Mouse (Mus musculus): Measurements from ENCODE around the gene Fgd2.

The Fgd2 gene

GRCm38 (mm10) chr17:29336266-29336990, 24.3 kb upstream of the Fgd2 start:
- in situ Hi-C loops (cut with MboI, MseI): no loop called here

- in situ Hi-C loops (cut with MboI, MseI): no loop called here
Observed at GRCm38 (mm10) chr17:29337979-29338823, 22.5 kb upstream of the Fgd2 start.

- in situ Hi-C loops (cut with MboI, MseI): no loop called here
Observed at GRCm38 (mm10) chr17:29339170-29339768, 21.4 kb upstream of the Fgd2 start.

GRCm38 (mm10) chr17:29340406-29341261, 20.1 kb upstream of the Fgd2 start:
- in situ Hi-C loops (cut with MboI, MseI): no loop called here

- in situ Hi-C loops (cut with MboI, MseI): no loop called here
Observed at GRCm38 (mm10) chr17:29341591-29342003, 19.1 kb upstream of the Fgd2 start.

GRCm38 (mm10) chr17:29342010-29342910, 18.5 kb upstream of the Fgd2 start:
- in situ Hi-C loops (cut with MboI, MseI): no loop called here

GRCm38 (mm10) chr17:29343241-29343640, 17.5 kb upstream of the Fgd2 start:
- in situ Hi-C loops (cut with MboI, MseI): no loop called here

- in situ Hi-C loops (cut with MboI, MseI): no loop called here
Observed at GRCm38 (mm10) chr17:29345272-29345671, 15.4 kb upstream of the Fgd2 start.

- in situ Hi-C loops (cut with MboI, MseI): no loop called here
Observed at GRCm38 (mm10) chr17:29346496-29347125, 14.1 kb upstream of the Fgd2 start.

GRCm38 (mm10) chr17:29347126-29347644, 13.5 kb upstream of the Fgd2 start:
- in situ Hi-C loops (cut with MboI, MseI): no loop called here

GRCm38 (mm10) chr17:29347645-29348256, 13.0 kb upstream of the Fgd2 start, which contains the start of gene Mtch1:
Gene Mtch1, minus strand, starts transcription at chr17:29347934.
- in situ Hi-C loops (cut with MboI, MseI): no loop called here

- in situ Hi-C loops (cut with MboI, MseI): no loop called here
Observed at GRCm38 (mm10) chr17:29348996-29349395, 11.7 kb upstream of the Fgd2 start.

- in situ Hi-C loops (cut with MboI, MseI): loop anchor here in 1 of 2 experiments (25.0 kb wide), 1 partner anchor 89 kb away; the partner anchor contains the start of genes BC004004 and Ppil1
Observed at GRCm38 (mm10) chr17:29351056-29351455, 9.7 kb upstream of the Fgd2 start.

- in situ Hi-C loops (cut with MboI, MseI): loop anchor here in 1 of 2 experiments (5.0 to 25.0 kb wide), 2 partner anchors 33 to 93 kb away; partner anchors contain the start of genes BC004004 and Ppil1
Observed at GRCm38 (mm10) chr17:29355461-29355840, 5.3 kb upstream of the Fgd2 start.

GRCm38 (mm10) chr17:29355841-29356478, 4.8 kb upstream of the Fgd2 start:
- in situ Hi-C loops (cut with MboI, MseI): loop anchor here in 1 of 2 experiments (5.0 to 25.0 kb wide), 2 partner anchors 34 to 94 kb away; partner anchors contain the start of genes BC004004 and Ppil1

- in situ Hi-C loops (cut with MboI, MseI): loop anchor here in 1 of 2 experiments (5.0 to 25.0 kb wide), 2 partner anchors 34 to 94 kb away; partner anchors contain the start of genes BC004004 and Ppil1
Observed at GRCm38 (mm10) chr17:29356479-29356856, 4.2 kb upstream of the Fgd2 start.

- in situ Hi-C loops (cut with MboI, MseI): loop anchor here in 1 of 2 experiments (5.0 to 25.0 kb wide), 2 partner anchors 35 to 95 kb away; partner anchors contain the start of genes BC004004 and Ppil1
Observed at GRCm38 (mm10) chr17:29356882-29357281, 3.8 kb upstream of the Fgd2 start.

- in situ Hi-C loops (cut with MboI, MseI): loop anchor here in 1 of 2 experiments (5.0 to 25.0 kb wide), 2 partner anchors 37 to 97 kb away; partner anchors contain the start of genes BC004004 and Ppil1
Observed at GRCm38 (mm10) chr17:29358928-29359327, 1.8 kb upstream of the Fgd2 start.

All from T-helper 17 cell (primary cell).